Mouse (Mus musculus) lung, postnatal 0 days (tissue): Measurements from ENCODE around the gene Slc7a14.

Experiments used
- CTCF ChIP-seq: IDR thresholded peaks from 2 replicates; pipeline ENCODE4 v1.5.1; 2016; ENCODE audit warnings: antibody characterized with exemption, mild to moderate bottlenecking
- EP300 ChIP-seq: IDR thresholded peaks from 2 replicates; pipeline ENCODE4 v1.6.1; 2016; ENCODE audit warnings: antibody characterized with exemption, mild to moderate bottlenecking, control low read depth

DNA sequence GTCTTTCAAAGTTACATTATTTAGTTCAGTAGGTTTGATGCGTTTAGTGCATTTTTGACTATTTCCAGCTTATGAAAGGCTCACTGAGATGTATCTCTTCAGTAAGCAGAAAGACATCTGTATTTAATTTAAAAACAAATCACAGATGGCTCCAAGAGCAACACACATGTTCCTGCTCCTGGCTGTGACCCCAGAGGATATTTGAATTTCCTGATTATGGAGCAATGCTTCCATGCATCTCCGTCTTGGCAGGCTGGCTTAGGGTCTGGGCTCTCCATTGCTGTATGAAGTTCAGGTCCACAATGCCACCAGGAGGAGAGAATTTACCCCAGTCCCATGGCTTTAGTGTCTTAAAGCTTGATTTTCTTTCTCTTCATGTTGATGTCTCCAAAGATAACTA is 37.5 kb downstream of the Slc7a14 start:
- TF ChIP-seq CTCF (no peak), EP300 (no peak)
